Mouse (Mus musculus): ENCODE measurements around the gene Nrbp1. TPM values are rescaled to one million over a fixed set of nuclear protein-coding genes. Genes with fewer than 3 reads are reported as not detected.

Nrbp1 gene
- total RNA-seq, 1 experiment from 2014 or later: 322 TPM

- ATAC-seq (replicated peaks; ENCODE audit: insufficient number of reproducible peaks, low FRiP score, low TSS enrichment, poor library complexity, severe bottlenecking): no peak
Observed at GRCm38 (mm10) chr5:31254452-31254851, 13.8 kb downstream of the Nrbp1 start.

GRCm38 (mm10) chr5:31254901-31255300 lies 14.2 kb downstream of the Nrbp1 start:
- ATAC-seq (replicated peaks; ENCODE audit: insufficient number of reproducible peaks, low FRiP score, low TSS enrichment, poor library complexity, severe bottlenecking): no peak

- no peak for ATAC-seq (replicated peaks; ENCODE audit: insufficient number of reproducible peaks, low FRiP score, low TSS enrichment, poor library complexity, severe bottlenecking)
Observed at GRCm38 (mm10) chr5:31255381-31255780, 14.7 kb downstream of the Nrbp1 start.

- ATAC-seq (replicated peaks; ENCODE audit: insufficient number of reproducible peaks, low FRiP score, low TSS enrichment, poor library complexity, severe bottlenecking): peak; percentile 69
Observed at GRCm38 (mm10) chr5:31255971-31256370, 15.3 kb downstream of the Nrbp1 start.

GRCm38 (mm10) chr5:31257616-31258015 lies 17.0 kb downstream of the Nrbp1 start:
- no peak for ATAC-seq (replicated peaks; ENCODE audit: insufficient number of reproducible peaks, low FRiP score, low TSS enrichment, poor library complexity, severe bottlenecking)

- no peak for ATAC-seq (replicated peaks; ENCODE audit: insufficient number of reproducible peaks, low FRiP score, low TSS enrichment, poor library complexity, severe bottlenecking)
Observed at GRCm38 (mm10) chr5:31266101-31266500, 25.4 kb downstream of the Nrbp1 start.

- 0 out of 2 replicates have a peak, but pooled peaks have one; percentile 25 for ATAC-seq (replicated peaks; ENCODE audit: insufficient number of reproducible peaks, low FRiP score, low TSS enrichment, poor library complexity, severe bottlenecking)
Observed at GRCm38 (mm10) chr5:31267686-31268085, 27.0 kb downstream of the Nrbp1 start.

- ATAC-seq (replicated peaks; ENCODE audit: insufficient number of reproducible peaks, low FRiP score, low TSS enrichment, poor library complexity, severe bottlenecking): no peak
Observed at GRCm38 (mm10) chr5:31273018-31273417, 32.4 kb downstream of the Nrbp1 start.

GRCm38 (mm10) chr5:31279245-31279988 lies 38.8 kb downstream of the Nrbp1 start:
- ATAC-seq (replicated peaks; ENCODE audit: insufficient number of reproducible peaks, low FRiP score, low TSS enrichment, poor library complexity, severe bottlenecking): 0 out of 2 replicates have a peak, but pooled peaks have one; percentile 9

GRCm38 (mm10) chr5:31288225-31288624 lies 47.6 kb downstream of the Nrbp1 start:
- 0 out of 2 replicates have a peak, but pooled peaks have one; percentile 25 for ATAC-seq (replicated peaks; ENCODE audit: insufficient number of reproducible peaks, low FRiP score, low TSS enrichment, poor library complexity, severe bottlenecking)

- no peak for ATAC-seq (replicated peaks; ENCODE audit: insufficient number of reproducible peaks, low FRiP score, low TSS enrichment, poor library complexity, severe bottlenecking)
Observed at GRCm38 (mm10) chr5:31288655-31289054, 48.0 kb downstream of the Nrbp1 start.

- ATAC-seq (replicated peaks; ENCODE audit: insufficient number of reproducible peaks, low FRiP score, low TSS enrichment, poor library complexity, severe bottlenecking): no peak
Observed at GRCm38 (mm10) chr5:31289626-31290230, 49.1 kb downstream of the Nrbp1 start.

GRCm38 (mm10) chr5:31290521-31291360 lies 50.1 kb downstream of the Nrbp1 start, which contains the start of gene Ift172:
Gene Ift172 (minus strand): TSS chr5:31291116.
- ATAC-seq (replicated peaks; ENCODE audit: insufficient number of reproducible peaks, low FRiP score, low TSS enrichment, poor library complexity, severe bottlenecking): peak; percentile 95

- no peak for ATAC-seq (replicated peaks; ENCODE audit: insufficient number of reproducible peaks, low FRiP score, low TSS enrichment, poor library complexity, severe bottlenecking)
Observed at GRCm38 (mm10) chr5:31291361-31291688, 50.7 kb downstream of the Nrbp1 start.

GRCm38 (mm10) chr5:31294964-31295605 lies 54.4 kb downstream of the Nrbp1 start:
- no peak for ATAC-seq (replicated peaks; ENCODE audit: insufficient number of reproducible peaks, low FRiP score, low TSS enrichment, poor library complexity, severe bottlenecking)

GRCm38 (mm10) chr5:31295606-31296141 lies 55.0 kb downstream of the Nrbp1 start, which contains the start of gene Fndc4:
Gene Fndc4 (minus strand): TSS chr5:31296080.
- no peak for ATAC-seq (replicated peaks; ENCODE audit: insufficient number of reproducible peaks, low FRiP score, low TSS enrichment, poor library complexity, severe bottlenecking)

GRCm38 (mm10) chr5:31297047-31297757 lies 56.5 kb downstream of the Nrbp1 start, which contains the start of gene Gckr:
Gene Gckr (plus strand): TSS chr5:31297443.
- ATAC-seq (replicated peaks; ENCODE audit: insufficient number of reproducible peaks, low FRiP score, low TSS enrichment, poor library complexity, severe bottlenecking): no peak

GRCm38 (mm10) chr5:31297981-31298380 lies 57.3 kb downstream of the Nrbp1 start:
- no peak for ATAC-seq (replicated peaks; ENCODE audit: insufficient number of reproducible peaks, low FRiP score, low TSS enrichment, poor library complexity, severe bottlenecking)
